In genomic region chr13:55471156-55471818, GRCm38 (mm10) we compare ENCODE assay signal across 7 mouse cellular contexts. TPM values are rescaled to one million over a fixed set of nuclear protein-coding genes. Genes with fewer than 3 reads are reported as not detected.
DNase-seq lines count a peak whose midpoint lies in the region; ATAC-seq lines count a peak whose summit lies in the region.

No protein-coding gene starts in this region.

- H3K36me3 ChIP-seq in hindbrain, embryonic 15.5 days, result peaks cover 17% of the 10 kb centered on the region
- peaks cover 32% of the 10 kb centered on the region for H3K36me3 ChIP-seq in midbrain, embryonic 10.5 days

- no peaks in the 10 kb centered on the region for H3K27me3 ChIP-seq in hindbrain, embryonic 15.5 days
- peaks cover 16% of the 10 kb centered on the region for H3K27me3 ChIP-seq in midbrain, embryonic 10.5 days (ENCODE audit: low read depth, poor library complexity, severe bottlenecking)

- under 1% methylated on average over 54 of the region's 54 CpGs for WGBS in hindbrain, embryonic 15.5 days
- WGBS in midbrain, embryonic 10.5 days, result under 1% methylated on average over 54 of the region's 54 CpGs

- H3K4me1 ChIP-seq in hindbrain, embryonic 15.5 days (replicated peaks), result peaks cover 95% of the 10 kb centered on the region
- peaks cover 99% of the 10 kb centered on the region for H3K4me1 ChIP-seq in midbrain, embryonic 10.5 days

- intact Hi-C loops in left cerebral cortex, postnatal 36 days (cut with DNase I), result loop anchor here (2.0 kb wide), 1 partner anchor 52 kb away; no protein-coding TSS in a partner anchor

- peak overlapping the region; percentile 66 for H3K9ac ChIP-seq in hindbrain, embryonic 15.5 days

- peak overlapping the region; percentile 93 for H3K27ac ChIP-seq in hindbrain, embryonic 15.5 days (replicated peaks)
- H3K27ac ChIP-seq in midbrain, embryonic 10.5 days (replicated peaks), result peak overlapping the region; percentile 90

- peak; percentile 71 for ATAC-seq in hindbrain, embryonic 15.5 days (ENCODE audit: low FRiP score, low read depth)

- H3K9me3 ChIP-seq in hindbrain, embryonic 15.5 days, result no peaks in the 10 kb centered on the region
- H3K9me3 ChIP-seq in midbrain, embryonic 10.5 days (replicated peaks), result no peaks in the 10 kb centered on the region

- peak; percentile 69 for DNase-seq in adipocyte (ENCODE audit: low spot score)
- peak; percentile 93 for DNase-seq in cerebellum, postnatal 14 days
- DNase-seq in gastrocnemius, adult 18-20 months (ENCODE audit: low spot score), result peak; percentile 81
- peak; percentile 78 to 84 for DNase-seq in left cerebral cortex, postnatal 36 days (ENCODE audit: low spot score in 2 of 2)
- DNase-seq in midbrain, embryonic 10.5 days (ENCODE audit: low spot score), result peak; percentile 95
- peak; percentile 71 for DNase-seq in skeletal muscle tissue, adult 2 months (ENCODE audit: low read depth, low spot score)

- peak overlapping the region; percentile 98 for H3K4me2 ChIP-seq in hindbrain, embryonic 15.5 days

- peak overlapping the region; percentile 45 for H3K4me3 ChIP-seq in hindbrain, embryonic 15.5 days
- H3K4me3 ChIP-seq in midbrain, embryonic 10.5 days, result peak overlapping the region; percentile 78

RNA-seq across cellular contexts. Expression of gene Prr7, which starts 7.2 kb away (rescaled TPM):
- total RNA-seq in gastrocnemius, adult 18-20 months (2021), result under 1 TPM in 1 of 2 experiments, not detected in 1; 0.21 TPM
- polyA plus RNA-seq in hindbrain, embryonic 15.5 days (2015; fragmentation: Nextera tagmentation; extraction: Ambion mirVana), result 4.6 and 5.1 TPM in 2 replicates
- 10 to 100 TPM; 81.8 to 82.1 TPM for total RNA-seq in left cerebral cortex, postnatal 36 days (2021)
- polyA plus RNA-seq in midbrain, embryonic 10.5 days (2016; fragmentation: Nextera tagmentation; extraction: Ambion mirVana), result 0.69 and 0.87 TPM in 2 replicates

RNA-seq across cellular contexts. Expression of gene Dbn1, which starts 16.6 kb away (rescaled TPM):
- total RNA-seq in gastrocnemius, adult 18-20 months (2021), result 1 to 10 TPM; 4.0 to 6.2 TPM
- polyA plus RNA-seq in hindbrain, embryonic 15.5 days (2015; fragmentation: Nextera tagmentation; extraction: Ambion mirVana), result 498 and 572 TPM in 2 replicates
- 100 to 1,000 TPM; 247 to 314 TPM for total RNA-seq in left cerebral cortex, postnatal 36 days (2021)
- polyA plus RNA-seq in midbrain, embryonic 10.5 days (2016; fragmentation: Nextera tagmentation; extraction: Ambion mirVana), result 381 and 466 TPM in 2 replicates

RNA-seq across cellular contexts. Expression of gene Grk6, which starts 26.4 kb away (rescaled TPM):
- 10 to 100 TPM in 1 of 2 experiments, 1 to 10 TPM in 1; 8.6 to 10.4 TPM for total RNA-seq in gastrocnemius, adult 18-20 months (2021)
- 38.2 and 40.7 TPM in 2 replicates for polyA plus RNA-seq in hindbrain, embryonic 15.5 days (2015; fragmentation: Nextera tagmentation; extraction: Ambion mirVana)
- total RNA-seq in left cerebral cortex, postnatal 36 days (2021), result 10 to 100 TPM; 63.4 to 65.2 TPM
- polyA plus RNA-seq in midbrain, embryonic 10.5 days (2016; fragmentation: Nextera tagmentation; extraction: Ambion mirVana), result 41.8 and 51.4 TPM in 2 replicates

RNA-seq across cellular contexts. Expression of gene Pdlim7, which starts 42.2 kb away (rescaled TPM):
- 100 to 1,000 TPM; 450 to 533 TPM for total RNA-seq in gastrocnemius, adult 18-20 months (2021)
- polyA plus RNA-seq in hindbrain, embryonic 15.5 days (2015; fragmentation: Nextera tagmentation; extraction: Ambion mirVana), result 158 and 171 TPM in 2 replicates
- total RNA-seq in left cerebral cortex, postnatal 36 days (2021), result 100 to 1,000 TPM in 1 of 2 experiments, 10 to 100 TPM in 1; 82.1 to 101 TPM
- polyA plus RNA-seq in midbrain, embryonic 10.5 days (2016; fragmentation: Nextera tagmentation; extraction: Ambion mirVana), result 191 and 195 TPM in 2 replicates

RNA-seq across cellular contexts. Expression of gene F12, which starts 44.7 kb away (rescaled TPM):
- under 1 TPM in 1 of 2 experiments, not detected in 1; 0.12 TPM for total RNA-seq in gastrocnemius, adult 18-20 months (2021)
- 0.17 and 0.66 TPM in 2 replicates for polyA plus RNA-seq in hindbrain, embryonic 15.5 days (2015; fragmentation: Nextera tagmentation; extraction: Ambion mirVana)
- under 1 TPM; 0.79 to 0.84 TPM for total RNA-seq in left cerebral cortex, postnatal 36 days (2021)
- polyA plus RNA-seq in midbrain, embryonic 10.5 days (2016; fragmentation: Nextera tagmentation; extraction: Ambion mirVana), result 0.14 TPM in 1 of 2 replicates, not detected in the other

Comparison
In these comparisons a context has a peak if more than half of its experiments do, and no peak if none do; other contexts are left out.
1. Peak in every context shown above with its lines: DNase-seq, ATAC-seq, H3K4me3 ChIP-seq and H3K27ac ChIP-seq.
2. RNA of gene Prr7, which starts 7.2 kb away (total RNA-seq): 81.8 to 82.1 TPM in left cerebral cortex, postnatal 36 days; 0.21 TPM in gastrocnemius, adult 18-20 months; every median in the first group is over 10 times any median in the second.
3. RNA of gene Dbn1, which starts 16.6 kb away (total RNA-seq): 247 to 314 TPM in left cerebral cortex, postnatal 36 days; 4.0 to 6.2 TPM in gastrocnemius, adult 18-20 months; every median in the first group is over 10 times any median in the second.
4. RNA of gene Grk6, which starts 26.4 kb away (total RNA-seq): 63.4 to 65.2 TPM in left cerebral cortex, postnatal 36 days; 8.6 to 10.4 TPM in gastrocnemius, adult 18-20 months; every median in the first group is over 4 times any median in the second.